Mouse (Mus musculus) ES-E14 (cell line): ENCODE results near the gene Samt2. TPM values are rescaled to one million over a fixed set of nuclear protein-coding genes. Genes with fewer than 3 reads are reported as not detected.
"Not testable (repeated sequence)": the region's sequence is repeated elsewhere in the genome, so short reads cannot be mapped to it uniquely, and the experiment has no call there.

Experiments used
- DNase-seq: peaks from one replicate; pipeline ENCODE4 v3.0.0-alpha.2; 2013; ENCODE audit warnings: low read depth, low spot score
- H3K27ac ChIP-seq: 2 replicates; pipeline ENCODE4 v1.5.1; 2012; ENCODE audit warnings: low read depth, mild to moderate bottlenecking, low read length, moderate library complexity, mixed read lengths; ENCODE audit not compliant: poor library complexity, insufficient read depth, severe bottlenecking
- H3K36me3 ChIP-seq: 2 replicates; pipeline ENCODE4 v1.6.1; 2012; ENCODE audit warnings: mild to moderate bottlenecking, low read length, moderate library complexity, mixed read lengths; ENCODE audit not compliant: control insufficient read depth, poor library complexity, insufficient read depth, severe bottlenecking
- H3K4me1 ChIP-seq, 2 experiments: fragments of 150-350 bp in 1 of 2; sonication (generic) in 1 of 2; 2 replicates each; pipeline ENCODE4 v1.6.1; 2012; ENCODE audit warnings: low read length in 2 of 2, mild to moderate bottlenecking in 1 of 2, mixed read lengths in 1 of 2; ENCODE audit not compliant: control insufficient read depth in 2 of 2, insufficient read depth in 2 of 2, poor library complexity in 1 of 2
- H3K4me3 ChIP-seq, 2 experiments: fragments of 150-350 bp in 1 of 2; sonication (generic) in 1 of 2; 2 replicates each; pipeline ENCODE4 v1.5.1; 2012; ENCODE audit warnings: low read length in 2 of 2, low read depth in 1 of 2, mild to moderate bottlenecking in 1 of 2, mixed read lengths in 1 of 2; ENCODE audit not compliant: insufficient read depth in 1 of 2, poor library complexity in 1 of 2, severe bottlenecking in 1 of 2
- H3K9ac ChIP-seq: 2 replicates; pipeline ENCODE4 v1.6.1; 2012; ENCODE audit warnings: low read depth, mild to moderate bottlenecking, low read length, mixed read lengths; ENCODE audit not compliant: poor library complexity, insufficient read depth, severe bottlenecking
- H3K9me3 ChIP-seq: fragments of 150-350 bp; sonication (generic); 2 replicates; pipeline ENCODE4 v1.6.1; 2012; ENCODE audit warnings: low read depth, mild to moderate bottlenecking, low read length; ENCODE audit not compliant: control insufficient read depth, insufficient read depth
- in situ Hi-C, 2 experiments: fragments of 600-800 bp; cut with MboI; formaldehyde crosslinking; loops; one replicate each; pipeline ENCODE4 v1.15.1; 2025; ENCODE audit warnings: low sequenced_read_pairs in 2 of 2, inconsistent platforms in 1 of 2; ENCODE audit not compliant: unreplicated experiment in 2 of 2
- total RNA-seq: library from RNA; depleted of rRNA; stranded (reverse); fragments of 300-350 nt; gene quantifications from 2 replicates; pipeline ENCODE4 v1.2.3, GENCODE M21; 2012; rRNA removed

Gene Samt2
- not detected in 2 replicates for total RNA-seq

- in situ Hi-C loops, H3K27ac ChIP-seq, H3K36me3 ChIP-seq, H3K9ac ChIP-seq, H3K4me3 ChIP-seq, H3K4me1 ChIP-seq, H3K9me3 ChIP-seq, DNase-seq: not testable (repeated sequence)
Observed at GRCm38 (mm10) chrX:154579260-154579659, at the start of gene Samt2. Gene Samt2, minus strand, starts transcription at chrX:154579360.

Other genes with a start within 250 kb of the Samt2 start
- gene 4930524N10Rik, start 236.0 kb downstream of the Samt2 start, total RNA-seq: not detected in 2 replicates
- not detected in 2 replicates for gene Samt4, start 97.4 kb downstream of the Samt2 start, total RNA-seq